Mouse (Mus musculus) c-Kit-negative CD71-positive TER-119-positive erythroid progenitor cells, embryonic 14.5 days (primary cell): ENCODE data around the gene Gm11037.

Experiments used
- DNase-seq: peaks from one replicate; pipeline ENCODE4 v3.0.0-alpha.2; 2013; ENCODE audit warnings: low read depth, low spot score

The Gm11037 gene

DNA sequence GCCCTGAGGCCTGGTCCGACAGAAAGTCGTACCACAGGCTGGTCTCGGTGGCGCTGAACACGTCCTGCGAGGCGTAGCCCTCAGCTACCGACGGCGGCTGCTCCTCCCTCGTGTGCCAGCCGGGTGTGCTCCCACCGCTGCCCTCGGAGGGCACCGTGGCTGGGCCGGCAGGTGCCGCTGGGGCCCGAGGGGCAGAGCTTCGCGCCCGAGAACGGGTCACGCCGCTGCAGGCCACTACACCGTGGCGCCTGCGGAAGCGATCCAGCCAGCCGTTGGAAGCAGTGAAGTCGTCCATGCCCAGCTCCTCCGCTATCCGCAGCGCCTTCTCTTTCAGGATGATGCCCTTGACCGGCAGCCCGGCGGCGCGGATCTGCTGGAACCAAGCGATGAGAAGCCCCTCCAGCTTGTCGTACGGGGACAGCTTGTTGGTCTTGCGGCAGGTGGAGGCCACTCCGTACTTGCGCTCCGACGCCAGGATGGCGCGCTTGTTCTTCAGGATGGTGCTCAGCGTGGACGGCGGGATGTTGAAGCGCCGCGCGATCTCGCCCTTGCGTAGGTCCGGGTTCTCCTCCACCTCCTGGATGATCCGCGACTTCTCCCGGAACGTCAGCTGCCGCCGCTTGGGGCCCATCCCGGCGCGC is 46.1 kb downstream of the Gm11037 start:
- no peak for DNase-seq

DNA sequence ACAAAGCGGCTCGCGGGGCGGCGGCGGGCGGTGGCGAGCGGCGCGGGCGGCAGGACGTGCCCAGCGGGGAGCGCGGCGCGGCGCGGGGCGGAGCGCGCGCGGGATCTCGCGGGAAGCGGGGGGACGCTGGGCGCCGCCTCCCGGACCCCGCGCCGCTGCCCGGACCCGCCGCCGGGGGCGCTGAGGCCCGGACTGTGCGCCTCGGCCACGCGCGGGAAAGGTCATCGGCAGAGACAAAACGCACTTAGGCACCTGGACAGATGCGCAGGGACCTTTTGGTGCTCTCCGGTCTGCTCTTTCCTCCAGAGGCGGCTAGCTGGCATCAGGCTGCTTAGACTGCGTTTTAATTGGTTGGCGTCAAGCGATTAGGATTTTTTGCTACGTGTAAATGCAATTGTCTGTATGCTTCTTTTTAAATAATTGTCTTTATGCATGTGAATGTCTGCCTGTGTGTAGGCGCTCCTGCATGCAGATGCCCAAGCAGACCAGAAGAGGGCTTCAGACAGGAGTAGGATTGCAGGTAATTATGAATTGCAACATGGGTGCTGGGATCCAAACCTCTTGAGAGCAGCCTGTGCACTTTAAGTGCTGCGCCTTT is 46.8 kb downstream of the Gm11037 start, which contains the start of gene Cenpb:
Gene Cenpb, minus strand, starts transcription at position 78 of the 598 bp plus-strand sequence.
- DNase-seq = peak; percentile 62
